Mouse (Mus musculus) layer of hippocampus, adult 18-20 months (tissue): ENCODE measurements around the gene 1700017D01Rik. TPM values are rescaled to one million over a fixed set of nuclear protein-coding genes. Genes with fewer than 3 reads are reported as not detected.
A peak's percentile ranks its signal among the peaks of the same experiment; 100 is the strongest.
"Not testable (repeated sequence)": the region's sequence is repeated elsewhere in the genome, so short reads cannot be mapped to it uniquely, and the experiment has no call there.

Source experiments
- DNase-seq, 2 experiments: peaks; one replicate each; pipeline ENCODE4 v3.0.0; 2022; ENCODE audit warnings: low spot score in 2 of 2
- long read RNA-seq: library from polyadenylated mRNA; stranded (forward); transcript quantifications from one replicate; pipeline ENCODE4 v2.0.0, GENCODE M21; 2021
- total RNA-seq, 2 experiments: library from RNA; stranded (reverse); gene quantifications; 2 replicates each; pipeline ENCODE4 v1.2.3; 2021

1700017D01Rik gene
- total RNA-seq, result not detected
- long read RNA-seq, result 0 reads

DNA sequence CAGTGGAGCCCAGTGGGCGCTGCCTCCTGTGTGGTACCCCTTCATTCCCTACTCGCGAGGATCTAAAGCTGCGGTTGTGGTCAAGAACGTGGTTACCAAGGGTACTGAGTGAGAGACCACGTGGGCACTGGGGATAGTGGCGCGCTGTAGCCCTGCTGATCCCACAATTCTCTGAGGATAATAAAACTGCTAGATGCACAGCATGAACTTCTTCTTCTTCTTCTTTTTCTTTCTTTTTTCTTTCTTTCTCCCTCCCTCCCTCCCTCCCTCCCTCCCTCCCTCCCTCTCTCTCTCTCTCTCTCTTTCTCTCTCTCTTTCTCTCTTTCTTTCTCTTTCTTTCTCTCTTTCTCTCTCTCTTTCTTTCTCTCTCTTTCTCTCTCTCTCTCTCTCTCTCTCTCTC lies at the start of gene 1700017D01Rik:
TSS of gene 1700017D01Rik (minus strand) at position 101 of the 400 bp plus-strand sequence.
- DNase-seq, result not testable (repeated sequence)

DNA sequence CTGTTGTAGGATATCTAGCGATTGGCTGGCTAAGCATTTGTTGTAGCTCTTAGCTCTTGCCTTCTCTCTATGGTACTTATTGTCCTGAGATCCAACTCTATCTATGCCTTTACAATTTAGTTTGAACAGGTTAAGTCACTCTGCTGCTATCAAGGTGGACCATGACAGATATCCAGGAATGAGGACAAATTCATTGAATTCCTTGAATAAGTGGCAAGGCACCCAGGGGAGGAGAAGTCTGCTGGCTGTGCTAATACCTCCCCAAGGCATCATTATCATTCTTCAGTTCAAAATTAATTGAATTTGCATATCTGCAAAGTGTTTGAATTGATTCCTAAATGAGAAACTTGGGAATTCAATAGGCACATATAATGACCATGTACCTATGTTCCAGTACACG lies 46.8 kb upstream of the 1700017D01Rik start:
- no peak for DNase-seq

DNA sequence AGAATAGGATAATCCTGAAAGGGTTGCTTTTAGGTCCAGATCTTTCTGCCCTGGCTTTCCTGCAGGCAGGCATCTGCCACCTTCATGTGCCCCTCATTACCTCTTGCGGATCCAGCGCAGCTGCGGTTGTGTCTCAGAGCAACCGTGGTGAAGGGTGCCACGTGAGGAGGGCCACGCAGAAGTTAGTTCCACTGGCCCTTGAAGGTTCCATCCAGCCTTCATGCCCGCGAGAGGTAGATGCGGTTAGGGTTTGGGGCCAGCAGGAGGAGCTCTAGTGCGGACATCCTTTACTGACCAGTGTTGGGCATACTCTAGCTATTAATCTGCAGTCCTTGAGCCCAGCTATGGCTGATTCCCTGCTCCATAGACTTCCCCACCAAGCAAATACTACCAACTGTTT lies 34.5 kb upstream of the 1700017D01Rik start, which contains the start of gene 1700025F22Rik:
TSS of gene 1700025F22Rik (minus strand) at position 149 of the 400 bp plus-strand sequence.
- DNase-seq, result no peak

- DNase-seq, result not testable (repeated sequence)
Measured at GRCm38 (mm10) chr19:11157890-11158289, 27.2 kb upstream of the 1700017D01Rik start.

DNA sequence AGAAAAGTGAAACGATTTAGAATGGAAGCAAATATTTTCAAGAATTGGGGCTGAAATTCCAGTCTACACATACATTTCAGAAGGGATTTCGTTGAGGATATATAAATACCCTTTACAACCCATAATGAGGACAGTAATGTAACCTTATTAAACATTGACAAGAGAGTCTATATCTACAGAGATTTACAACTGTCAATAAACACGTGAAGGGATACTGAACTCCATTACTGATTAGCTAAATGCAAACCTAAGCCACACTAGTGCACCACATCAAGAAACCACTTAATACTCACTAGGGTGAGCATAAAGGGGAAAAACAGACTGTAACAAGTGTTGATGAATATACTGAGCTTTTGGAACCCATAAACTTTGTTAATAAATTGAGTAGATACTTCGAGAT lies 4.7 kb upstream of the 1700017D01Rik start:
- no peak for DNase-seq

GRCm38 (mm10) chr19:11134852-11135251 lies 4.2 kb upstream of the 1700017D01Rik start:
- no peak for DNase-seq

DNA sequence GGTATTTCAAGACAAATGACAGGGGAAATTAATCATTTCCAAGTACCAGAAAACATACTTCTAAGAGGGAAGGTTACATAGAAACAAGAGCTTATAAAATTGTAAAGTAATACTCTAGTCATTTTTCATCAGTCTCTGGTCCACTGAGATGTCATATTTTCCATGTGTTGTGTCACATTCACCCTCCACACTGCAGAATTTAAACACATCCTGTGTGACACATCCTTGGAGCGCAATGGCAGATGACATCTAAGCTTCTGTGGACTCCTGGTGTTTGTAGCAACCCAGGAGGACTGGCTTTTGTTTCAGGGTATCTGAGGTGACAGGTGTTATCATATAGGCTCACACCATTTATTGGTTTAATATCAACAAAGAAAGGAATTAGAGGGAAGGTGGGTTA lies 974 bp downstream of the 1700017D01Rik start:
- DNase-seq, result no peak

GRCm38 (mm10) chr19:11121016-11121420 lies 9.7 kb downstream of the 1700017D01Rik start:
- not testable (repeated sequence) for DNase-seq

- peak; percentile 5 to 74 for DNase-seq
Measured at GRCm38 (mm10) chr19:11119338-11119737, 11.3 kb downstream of the 1700017D01Rik start.

GRCm38 (mm10) chr19:11107746-11108145 lies 22.9 kb downstream of the 1700017D01Rik start:
- no peak for DNase-seq

DNA sequence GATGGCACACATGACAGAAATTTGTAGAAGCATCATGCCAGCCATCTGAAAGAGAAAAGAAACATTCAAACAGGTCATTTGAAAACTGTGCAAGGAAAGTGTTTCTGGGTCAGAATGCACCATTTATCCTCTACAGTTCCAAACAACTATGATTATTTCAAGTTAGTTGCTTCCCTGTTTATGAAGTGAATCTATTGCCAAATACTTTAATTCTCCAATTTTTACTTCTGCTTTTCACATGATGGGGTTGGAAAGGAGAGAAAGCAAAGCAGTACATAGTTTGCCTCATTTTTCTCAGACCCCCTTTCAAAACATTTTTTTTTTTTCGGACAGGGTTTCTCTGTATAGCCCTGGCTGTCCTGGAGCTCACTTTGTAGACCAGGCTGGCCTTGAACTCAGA lies 28.8 kb downstream of the 1700017D01Rik start:
- no peak for DNase-seq

DNA sequence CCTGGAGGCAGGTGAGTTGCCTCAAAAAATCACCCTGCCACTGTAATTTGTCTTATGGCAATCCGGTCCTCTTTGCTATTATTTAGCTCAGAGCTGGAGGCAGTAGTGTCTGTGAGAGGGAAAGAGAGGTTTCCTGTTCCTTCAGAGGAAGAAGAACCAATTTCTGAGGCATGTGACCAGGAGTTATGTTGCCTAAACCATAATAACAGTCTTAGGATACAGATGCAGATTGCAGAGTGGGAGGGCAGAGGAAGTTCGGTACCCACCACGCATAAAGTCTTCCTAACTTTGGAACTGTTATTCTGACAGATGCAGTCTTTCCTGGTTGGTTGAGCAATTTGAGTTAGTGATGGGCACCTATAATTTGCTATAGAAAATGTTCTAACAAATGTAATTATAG lies 32.3 kb downstream of the 1700017D01Rik start:
- no peak for DNase-seq

DNA sequence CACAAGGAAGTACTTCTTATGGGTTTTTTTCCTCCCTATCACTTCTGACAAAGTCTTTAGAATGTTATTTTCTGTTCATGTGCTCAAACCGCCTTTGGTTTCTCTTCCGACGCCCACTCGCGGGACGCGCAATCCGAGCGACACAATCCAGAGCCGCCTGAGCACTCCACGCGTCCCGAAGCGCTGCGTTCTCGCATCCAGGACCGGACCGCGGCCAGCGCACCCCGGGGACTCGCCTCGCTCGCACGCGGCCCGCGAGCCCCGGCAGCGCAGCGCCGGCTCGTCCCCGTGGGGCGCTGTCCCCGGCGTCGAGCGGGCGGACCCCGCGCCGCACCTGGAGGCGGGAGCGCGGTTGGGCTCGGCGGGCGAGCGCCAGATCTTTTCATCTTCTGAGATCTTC lies 38.5 kb downstream of the 1700017D01Rik start:
- DNase-seq, result peak in 1 of 2 experiments; percentile 7

GRCm38 (mm10) chr19:11080934-11081333 lies 49.7 kb downstream of the 1700017D01Rik start, which contains the start of gene Ms4a8a:
Ms4a8a (minus strand) TSS chr19:11081102.
- no peak for DNase-seq

DNA sequence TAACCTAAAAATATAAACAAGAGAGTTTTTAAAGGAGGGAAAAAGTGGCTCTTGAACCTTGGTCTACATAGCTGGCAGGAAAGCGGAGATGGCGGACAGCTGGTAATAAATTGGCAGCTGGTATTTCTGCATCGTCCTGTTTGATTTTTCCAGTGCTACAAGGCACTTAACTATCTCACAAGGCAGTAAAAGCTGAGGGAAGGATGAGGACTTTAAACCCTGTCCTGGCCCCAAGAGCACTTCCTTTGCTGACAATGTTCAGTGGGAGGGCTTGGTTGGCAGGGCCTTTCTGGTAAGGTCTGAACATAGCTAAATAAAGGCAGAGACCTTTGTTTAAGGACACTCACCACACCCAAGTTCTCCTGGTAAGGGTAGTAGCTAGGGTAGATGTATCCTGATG lies 60.3 kb downstream of the 1700017D01Rik start:
- no peak for DNase-seq

- no peak for DNase-seq
Measured at GRCm38 (mm10) chr19:11065202-11065875, 65.3 kb downstream of the 1700017D01Rik start.

DNA sequence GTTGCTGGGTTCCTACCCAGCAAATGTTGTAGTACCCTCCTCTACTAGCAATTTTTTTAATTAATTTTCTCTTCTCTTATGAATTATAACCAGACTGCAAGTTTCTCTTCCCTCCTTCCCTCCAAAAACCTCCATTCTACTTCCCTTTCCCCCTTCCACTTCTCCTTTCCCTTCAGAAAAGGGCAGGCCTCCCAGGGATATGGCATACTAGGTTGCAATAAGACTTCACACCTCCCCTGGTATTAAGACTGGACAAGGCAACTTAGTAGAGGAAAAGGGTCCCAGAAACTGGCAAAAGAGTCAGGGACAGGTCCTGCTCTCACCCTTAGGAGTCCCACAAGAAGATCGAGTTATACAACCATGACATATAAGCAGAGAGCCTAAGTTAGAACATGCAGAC lies 69.8 kb downstream of the 1700017D01Rik start:
- no peak for DNase-seq

DNA sequence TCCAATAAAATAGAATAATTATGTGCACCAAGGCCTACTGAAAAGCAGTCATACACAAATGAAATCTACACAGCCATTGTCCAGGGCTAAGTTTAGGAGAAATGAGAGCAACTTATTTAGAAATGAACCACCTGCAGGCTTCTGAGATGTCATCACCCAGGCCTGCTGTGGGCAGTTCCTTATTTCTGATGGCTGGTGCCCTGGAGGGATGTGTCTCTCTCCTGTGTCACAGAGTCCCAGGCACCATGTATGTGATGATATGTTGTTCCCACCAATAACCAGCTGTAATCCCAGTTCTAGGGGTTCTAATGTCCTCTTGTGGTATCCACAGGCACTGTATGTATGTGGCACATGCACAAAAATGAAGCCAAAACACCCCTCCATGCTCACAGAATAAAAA lies 70.7 kb downstream of the 1700017D01Rik start:
- DNase-seq, result no peak

DNA sequence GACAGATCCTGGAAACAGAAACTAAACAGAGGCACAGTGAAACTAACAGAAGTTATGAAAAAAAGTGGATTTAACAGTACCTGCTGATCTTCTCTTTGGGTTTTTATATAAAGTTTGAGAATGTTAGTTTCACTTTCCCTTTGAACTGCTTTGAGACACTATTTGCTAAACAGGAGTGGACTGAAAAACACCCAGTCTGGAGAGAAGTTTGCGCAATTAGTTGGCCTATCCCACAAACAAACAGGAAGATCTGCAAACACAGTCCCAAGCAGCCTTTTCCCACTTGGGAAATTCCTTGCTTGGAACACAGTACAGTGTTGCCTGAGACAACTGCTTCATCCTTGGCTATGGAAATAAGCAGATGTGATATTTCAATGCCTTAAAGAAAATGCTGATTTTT lies 75.0 kb downstream of the 1700017D01Rik start:
- not testable (repeated sequence) for DNase-seq

- no peak for DNase-seq
Measured at GRCm38 (mm10) chr19:11053277-11053676, 77.4 kb downstream of the 1700017D01Rik start.

DNA sequence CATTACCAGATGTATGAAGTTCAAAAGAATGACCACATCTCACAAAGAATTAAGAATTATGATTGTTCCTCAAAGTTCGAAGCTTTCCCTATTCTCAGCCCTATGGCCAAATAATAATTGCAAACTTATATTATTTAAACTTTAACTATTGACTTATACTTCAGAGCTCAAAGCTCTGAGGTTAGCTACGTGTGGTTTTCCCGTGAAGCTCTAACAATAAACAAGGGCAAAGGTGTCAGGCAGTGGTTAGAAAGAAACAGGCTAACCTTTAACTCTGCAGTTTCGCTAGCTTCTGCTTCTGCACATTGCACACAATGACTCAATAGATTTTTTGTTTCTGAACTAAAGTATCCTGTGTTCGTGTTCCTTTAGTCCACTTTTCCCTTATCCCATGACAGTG lies 77.8 kb downstream of the 1700017D01Rik start:
- DNase-seq, result no peak

DNA sequence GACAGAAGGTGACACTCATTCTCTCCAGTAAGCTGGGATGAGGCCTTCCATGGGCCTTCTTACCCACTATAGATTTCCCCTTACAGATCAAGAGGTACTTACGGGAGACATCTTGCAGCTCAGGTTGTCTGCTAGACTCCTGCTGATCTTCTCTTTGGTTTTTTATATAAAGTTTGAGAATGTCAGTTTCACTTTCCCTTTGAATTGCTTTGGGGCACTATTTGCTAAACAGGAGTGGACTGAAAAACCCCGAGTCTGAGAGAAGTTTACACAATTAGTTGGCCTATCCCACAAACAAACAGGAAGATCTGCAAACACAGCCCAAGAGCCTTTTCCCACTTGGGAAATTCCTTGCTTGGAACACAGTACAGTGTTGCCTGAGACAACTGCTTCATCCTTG lies 80.4 kb downstream of the 1700017D01Rik start:
- DNase-seq, result no peak

DNA sequence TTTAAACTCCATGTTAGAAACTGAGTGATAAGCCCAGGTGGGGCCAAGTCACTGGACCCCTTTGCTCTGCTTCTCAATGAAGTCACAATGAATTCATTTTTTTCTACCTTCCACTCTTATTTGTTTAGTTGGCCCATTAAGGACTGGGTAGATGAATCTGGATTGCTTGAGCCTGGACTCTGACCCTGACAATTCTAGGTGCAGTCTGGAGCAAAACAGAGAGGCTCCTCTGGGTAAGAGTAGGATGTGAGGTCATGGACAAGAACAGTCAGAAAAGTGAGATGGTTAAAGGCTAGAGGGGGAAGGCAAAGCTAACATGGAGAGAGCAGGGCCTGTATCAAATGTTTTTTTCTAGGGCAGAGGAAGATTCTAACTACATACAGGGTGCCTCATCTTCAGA lies 81.2 kb downstream of the 1700017D01Rik start:
- DNase-seq, result no peak
